9 mouse cellular contexts compared by ENCODE assay signal in genomic region chr10:41489294-41489693, GRCm38 (mm10). TPM values are rescaled to one million over a fixed set of nuclear protein-coding genes. Genes with fewer than 3 reads are reported as not detected.
A peak's percentile ranks its signal among the peaks of the same experiment; 100 is the strongest.
DNase-seq lines count a peak whose midpoint lies in the region; ATAC-seq and TF ChIP-seq lines count a peak whose summit lies in the region.
"Had no signal": no experiment of that assay in that cellular context is flagged by ENCODE, and none has a peak within 500 bp of the region (broad histone marks: within the 10 kb centered on the region; RNA-seq: fewer than 3 reads in every experiment).

No protein-coding gene starts in this region.

- no peak for TF ChIP-seq POLR2A in myocyte (IDR thresholded peaks at IDR 0.05; ENCODE audit: insufficient read length, low read depth)

- H3K9me3 ChIP-seq in heart, embryonic 11.5 days (replicated peaks; ENCODE audit: control insufficient read depth, low read length): no peaks in the 10 kb centered on the region
- H3K9me3 ChIP-seq in forebrain, postnatal 0 days (ENCODE audit: low read length): no peaks in the 10 kb centered on the region
- no peaks in the 10 kb centered on the region for H3K9me3 ChIP-seq in kidney, postnatal 0 days (replicated peaks; ENCODE audit: low read length)

- DNase-seq in heart, postnatal 4 days: no peak
- no peak for DNase-seq in forebrain, postnatal 0 days
- peak; percentile 28 for DNase-seq in kidney, postnatal 0 days (ENCODE audit: low spot score)
- no peak for DNase-seq in gastrocnemius, adult 8-10 months (ENCODE audit: low spot score in 2 of 2)
- no peak for DNase-seq in adrenal gland, adult 8-10 months

- H3K36me3 ChIP-seq in heart, embryonic 11.5 days (ENCODE audit: control insufficient read depth, insufficient read depth, low read length): peaks cover 26% of the 10 kb centered on the region
- peaks cover 29% of the 10 kb centered on the region for H3K36me3 ChIP-seq in forebrain, postnatal 0 days (ENCODE audit: insufficient read depth)
- peaks cover 26% of the 10 kb centered on the region for H3K36me3 ChIP-seq in kidney, postnatal 0 days (ENCODE audit: insufficient read depth, low read length)
- peaks cover 8% of the 10 kb centered on the region for H3K36me3 ChIP-seq in myocyte (ENCODE audit: control insufficient read depth, insufficient read depth)

- H3K4me1 ChIP-seq in heart, embryonic 11.5 days (ENCODE audit: control insufficient read depth, insufficient read depth, low read length): peaks cover 9% of the 10 kb centered on the region
- H3K4me1 ChIP-seq in forebrain, postnatal 0 days (ENCODE audit: insufficient read depth): peaks cover 12% of the 10 kb centered on the region
- peaks cover 13% of the 10 kb centered on the region for H3K4me1 ChIP-seq in kidney, postnatal 0 days (replicated peaks; ENCODE audit: insufficient read depth, low read length)

- TF ChIP-seq CTCF in forebrain, postnatal 0 days (IDR thresholded peaks at IDR 0.05; ENCODE audit: low read depth): no peak
- TF ChIP-seq CTCF in kidney, postnatal 0 days (IDR thresholded peaks at IDR 0.05; ENCODE audit: low read depth): peak; percentile 27; the same call in 1 of the 2 replicates

- peak overlapping the region; percentile 44 for H3ac ChIP-seq in myocyte (ENCODE audit: control insufficient read depth, insufficient read length)

- no peaks in the 10 kb centered on the region for H3K79me2 ChIP-seq in myocyte (ENCODE audit: control insufficient read depth, insufficient read depth)

- no peak for ATAC-seq in heart, embryonic 11.5 days (replicated peaks; ENCODE audit: insufficient number of reproducible peaks, low FRiP score, low TSS enrichment)
- ATAC-seq in forebrain, postnatal 0 days: no peak
- peak; percentile 29; the same call in 1 of the 2 replicates for ATAC-seq in kidney, postnatal 0 days (replicated peaks; ENCODE audit: low FRiP score, low read depth)
- no peak for ATAC-seq in granulocyte monocyte progenitor cell, adult 5-6 weeks (replicated peaks; ENCODE audit: poor library complexity, severe bottlenecking)

- peak overlapping the region; percentile 56 for H3K4me3 ChIP-seq in heart, embryonic 11.5 days (ENCODE audit: low read depth, low read length)
- H3K4me3 ChIP-seq in forebrain, postnatal 0 days (ENCODE audit: low read depth, low read length): peak overlapping the region; percentile 77
- H3K4me3 ChIP-seq in kidney, postnatal 0 days (replicated peaks; ENCODE audit: low read depth, low read length): peak overlapping the region; percentile 62
- H3K4me3 ChIP-seq in myocyte: peak overlapping the region; percentile 48

- 0 out of 2 replicates have a peak overlapping the region, but pooled peaks have one; percentile 65 for H3K27ac ChIP-seq in heart, embryonic 11.5 days (ENCODE audit: low read depth, low read length)
- H3K27ac ChIP-seq in forebrain, postnatal 0 days (ENCODE audit: low read depth, low read length): no peak overlapping the region
- H3K27ac ChIP-seq in kidney, postnatal 0 days: peak overlapping the region; percentile 84; the same call in 1 of the 2 replicates

- H3K9ac ChIP-seq in heart, embryonic 11.5 days (ENCODE audit: low read depth, low read length): peak overlapping the region; percentile 75
- H3K9ac ChIP-seq in forebrain, postnatal 0 days: peak overlapping the region; percentile 69
- H3K9ac ChIP-seq in kidney, postnatal 0 days (ENCODE audit: low read depth, low read length): peak overlapping the region; percentile 69

- 30% methylated on average over 8 of the region's 8 CpGs for WGBS in heart, embryonic 11.5 days (ENCODE audit: insufficient replicate concordance)
- WGBS in forebrain, postnatal 0 days: 37% methylated on average over 8 of the region's 8 CpGs
- 15% methylated on average over 8 of the region's 8 CpGs for WGBS in kidney, postnatal 0 days

- peak overlapping the region; percentile 81 for H3K4me2 ChIP-seq in heart, embryonic 11.5 days
- H3K4me2 ChIP-seq in forebrain, postnatal 0 days (ENCODE audit: low read depth): peak overlapping the region; percentile 96
- peak overlapping the region; percentile 98 for H3K4me2 ChIP-seq in kidney, postnatal 0 days (ENCODE audit: low read length)
- H3K4me2 ChIP-seq in myocyte (ENCODE audit: low read depth): peak overlapping the region; percentile 99

- no peaks in the 10 kb centered on the region for H3K27me3 ChIP-seq in heart, embryonic 11.5 days (ENCODE audit: control insufficient read depth, insufficient read depth, low read length)
- no peaks in the 10 kb centered on the region for H3K27me3 ChIP-seq in forebrain, postnatal 0 days (ENCODE audit: insufficient read depth, low read length)
- no peaks in the 10 kb centered on the region for H3K27me3 ChIP-seq in kidney, postnatal 0 days (ENCODE audit: insufficient read depth, low read length)
- no peaks in the 10 kb centered on the region for H3K27me3 ChIP-seq in myocyte (ENCODE audit: control insufficient read depth, insufficient read depth, insufficient read length)

TF ChIP-seq in myocyte, 11 proteins besides CTCF, POLR2A, EP300 and RAD21 (continues in another document):
- TF ChIP-seq E2F4 (IDR thresholded peaks at IDR 0.05; ENCODE audit: insufficient read depth): no peak
- no peak for TF ChIP-seq MYOG (IDR thresholded peaks at IDR 0.05; ENCODE audit: control insufficient read depth in 1 of 3, insufficient read depth in 1 of 3, insufficient read length in 2 of 3, low read depth in 2 of 3)
- no peak for TF ChIP-seq POLR2AphosphoS2 (IDR thresholded peaks at IDR 0.05; ENCODE audit: insufficient read length, low read depth)
- TF ChIP-seq TCF12 (IDR thresholded peaks at IDR 0.05; ENCODE audit: insufficient read depth, poor library complexity, severe bottlenecking): no peak
- TF ChIP-seq TCF3 (IDR thresholded peaks at IDR 0.05; ENCODE audit: insufficient read length, low read depth): no peak

RNA-seq across cellular contexts. Expression of gene Smpd2, which starts 0.9 kb away (rescaled TPM):
- 46.7 and 46.8 TPM in 2 replicates for polyA plus RNA-seq in heart, embryonic 11.5 days (2014; fragmentation: Nextera tagmentation; extraction: Ambion mirVana)
- total RNA-seq in heart, postnatal 4 days (2021): 10 to 100 TPM; 45.4 to 48.7 TPM
- 27.7 and 42.9 TPM in 2 replicates for total RNA-seq in forebrain, postnatal 0 days (2014; rRNA removed)
- polyA plus RNA-seq in forebrain, postnatal 0 days (2015; fragmentation: Nextera tagmentation; extraction: Ambion mirVana): 37.1 and 43.9 TPM in 2 replicates
- polyA plus RNA-seq in kidney, postnatal 0 days (2015; fragmentation: Nextera tagmentation; extraction: Ambion mirVana): 70.4 and 79.8 TPM in 2 replicates
- 26.4 TPM for polyA plus RNA-seq in myocyte (2012; fragmentation: generic; extraction: Trizol)
- 23.0 and 24.4 TPM in 2 replicates for total RNA-seq in granulocyte monocyte progenitor cell, adult 5-6 weeks (2014; fragmentation: Nextera tagmentation)
- total RNA-seq in granulocyte monocyte progenitor cell, adult 5-6 weeks (2017): 10.1 and 13.0 TPM in 2 replicates
- 1 to 10 TPM; 6.8 to 10.0 (median 9.5) TPM for total RNA-seq in gastrocnemius, adult 8-10 months (2022)
- total RNA-seq in adrenal gland, adult 8-10 months (2022): 10 to 100 TPM; 21.8 to 40.9 (median 32.5) TPM

RNA-seq across cellular contexts. Expression of gene Ppil6, which starts 0.9 kb away (rescaled TPM):
- polyA plus RNA-seq in heart, embryonic 11.5 days (2014; fragmentation: Nextera tagmentation; extraction: Ambion mirVana): 0.75 and 1.4 TPM in 2 replicates
- 1 to 10 TPM; 3.8 to 3.9 TPM for total RNA-seq in heart, postnatal 4 days (2021)
- total RNA-seq in forebrain, postnatal 0 days (2014; rRNA removed): 0.81 and 1.9 TPM in 2 replicates
- polyA plus RNA-seq in forebrain, postnatal 0 days (2015; fragmentation: Nextera tagmentation; extraction: Ambion mirVana): 4.7 and 8.7 TPM in 2 replicates
- polyA plus RNA-seq in kidney, postnatal 0 days (2015; fragmentation: Nextera tagmentation; extraction: Ambion mirVana): 3.3 and 4.6 TPM in 2 replicates
- polyA plus RNA-seq in myocyte (2012; fragmentation: generic; extraction: Trizol): 0.64 TPM
- total RNA-seq in granulocyte monocyte progenitor cell, adult 5-6 weeks (2014; fragmentation: Nextera tagmentation): not detected in 2 replicates
- not detected in 2 replicates for total RNA-seq in granulocyte monocyte progenitor cell, adult 5-6 weeks (2017)
- not detected for total RNA-seq in gastrocnemius, adult 8-10 months (2022)
- total RNA-seq in adrenal gland, adult 8-10 months (2022): 1 to 10 TPM in 2 of 4 experiments, under 1 TPM in 1, not detected in 1; 0.77 to 1.7 (median 1.4) TPM
- total RNA-seq: MEL had no signal

RNA-seq across cellular contexts. Expression of gene Mical1, which starts 13.2 kb away (rescaled TPM):
- 31.1 and 33.9 TPM in 2 replicates for polyA plus RNA-seq in heart, embryonic 11.5 days (2014; fragmentation: Nextera tagmentation; extraction: Ambion mirVana)
- total RNA-seq in heart, postnatal 4 days (2021): 10 to 100 TPM; 52.4 to 59.4 TPM
- 37.2 and 40.0 TPM in 2 replicates for total RNA-seq in forebrain, postnatal 0 days (2014; rRNA removed)
- 29.8 and 32.1 TPM in 2 replicates for polyA plus RNA-seq in forebrain, postnatal 0 days (2015; fragmentation: Nextera tagmentation; extraction: Ambion mirVana)
- polyA plus RNA-seq in kidney, postnatal 0 days (2015; fragmentation: Nextera tagmentation; extraction: Ambion mirVana): 19.6 and 19.9 TPM in 2 replicates
- 77.0 TPM for polyA plus RNA-seq in myocyte (2012; fragmentation: generic; extraction: Trizol)
- total RNA-seq in granulocyte monocyte progenitor cell, adult 5-6 weeks (2014; fragmentation: Nextera tagmentation): 74.8 and 105 TPM in 2 replicates
- total RNA-seq in granulocyte monocyte progenitor cell, adult 5-6 weeks (2017): 32.2 and 49.3 TPM in 2 replicates
- 1 to 10 TPM; 2.2 to 4.0 (median 3.5) TPM for total RNA-seq in gastrocnemius, adult 8-10 months (2022)
- 10 to 100 TPM in 2 of 4 experiments, 1 to 10 TPM in 2; 8.5 to 22.8 (median 13.3) TPM for total RNA-seq in adrenal gland, adult 8-10 months (2022)

RNA-seq across cellular contexts. Expression of gene Cd164, which starts 29.9 kb away (rescaled TPM):
- 187 and 204 TPM in 2 replicates for polyA plus RNA-seq in heart, embryonic 11.5 days (2014; fragmentation: Nextera tagmentation; extraction: Ambion mirVana)
- 100 to 1,000 TPM; 216 to 218 TPM for total RNA-seq in heart, postnatal 4 days (2021)
- total RNA-seq in forebrain, postnatal 0 days (2014; rRNA removed): 23.1 and 32.3 TPM in 2 replicates
- polyA plus RNA-seq in forebrain, postnatal 0 days (2015; fragmentation: Nextera tagmentation; extraction: Ambion mirVana): 40.5 and 48.8 TPM in 2 replicates
- 184 and 193 TPM in 2 replicates for polyA plus RNA-seq in kidney, postnatal 0 days (2015; fragmentation: Nextera tagmentation; extraction: Ambion mirVana)
- 203 TPM for polyA plus RNA-seq in myocyte (2012; fragmentation: generic; extraction: Trizol)
- 140 and 168 TPM in 2 replicates for total RNA-seq in granulocyte monocyte progenitor cell, adult 5-6 weeks (2014; fragmentation: Nextera tagmentation)
- total RNA-seq in granulocyte monocyte progenitor cell, adult 5-6 weeks (2017): 169 and 206 TPM in 2 replicates
- 100 to 1,000 TPM; 129 to 163 (median 141) TPM for total RNA-seq in gastrocnemius, adult 8-10 months (2022)
- 100 to 1,000 TPM; 180 to 261 (median 233) TPM for total RNA-seq in adrenal gland, adult 8-10 months (2022)

RNA-seq across cellular contexts. Expression of gene Zbtb24, which starts 39.1 kb away (rescaled TPM):
- polyA plus RNA-seq in heart, embryonic 11.5 days (2014; fragmentation: Nextera tagmentation; extraction: Ambion mirVana): 11.7 and 12.5 TPM in 2 replicates
- total RNA-seq in heart, postnatal 4 days (2021): 10 to 100 TPM; 10.5 to 12.9 TPM
- 20.7 and 29.9 TPM in 2 replicates for total RNA-seq in forebrain, postnatal 0 days (2014; rRNA removed)
- polyA plus RNA-seq in forebrain, postnatal 0 days (2015; fragmentation: Nextera tagmentation; extraction: Ambion mirVana): 13.2 and 15.5 TPM in 2 replicates
- polyA plus RNA-seq in kidney, postnatal 0 days (2015; fragmentation: Nextera tagmentation; extraction: Ambion mirVana): 16.9 and 18.4 TPM in 2 replicates
- 7.6 TPM for polyA plus RNA-seq in myocyte (2012; fragmentation: generic; extraction: Trizol)
- 11.4 and 14.1 TPM in 2 replicates for total RNA-seq in granulocyte monocyte progenitor cell, adult 5-6 weeks (2014; fragmentation: Nextera tagmentation)
- total RNA-seq in granulocyte monocyte progenitor cell, adult 5-6 weeks (2017): 17.2 and 18.1 TPM in 2 replicates
- total RNA-seq in gastrocnemius, adult 8-10 months (2022): 1 to 10 TPM; 4.0 to 6.4 (median 4.7) TPM
- total RNA-seq in adrenal gland, adult 8-10 months (2022): 10 to 100 TPM; 17.3 to 32.5 (median 26.0) TPM
